Mouse (Mus musculus) kidney, embryonic 14.5 days (tissue): Measurements from ENCODE around the gene Aqr. TPM values are rescaled to one million over a fixed set of nuclear protein-coding genes. Genes with fewer than 3 reads are reported as not detected.
A peak's percentile ranks its signal among the peaks of the same experiment; 100 is the strongest.

Experiments
- ATAC-seq: fragments of 200-750 bp; cut with Nextera tagmentation; 2 replicates; pipeline ENCODE4 v1.8.0; 2017; ENCODE audit warnings: moderate number of reproducible peaks, mild to moderate bottlenecking, moderate TSS enrichment, moderate library complexity; ENCODE audit not compliant: low FRiP score, low TSS enrichment
- H3K27ac ChIP-seq: fragments of 300-500 bp; sonication (generic); 2 replicates; pipeline ENCODE4 v1.5.1; 2014; ENCODE audit warnings: low read depth, mild to moderate bottlenecking, low read length, moderate library complexity, mixed read lengths
- H3K27me3 ChIP-seq: fragments of 300-500 bp; sonication (generic); 2 replicates; pipeline ENCODE4 v1.6.1; 2014; ENCODE audit warnings: mild to moderate bottlenecking, low read length; ENCODE audit not compliant: control insufficient read depth, insufficient read depth
- H3K36me3 ChIP-seq: fragments of 300-500 bp; sonication (generic); 2 replicates; pipeline ENCODE4 v1.6.1; 2014; ENCODE audit warnings: low read length, mixed read lengths; ENCODE audit not compliant: control insufficient read depth, insufficient read depth
- H3K4me1 ChIP-seq: fragments of 300-500 bp; sonication (generic); 2 replicates; pipeline ENCODE4 v1.6.1; 2014; ENCODE audit warnings: low read length, mixed read lengths; ENCODE audit not compliant: control insufficient read depth, insufficient read depth
- H3K4me2 ChIP-seq: fragments of 300-500 bp; sonication (generic); replicated peaks from 2 replicates; pipeline ENCODE4 v1.6.1; 2014; ENCODE audit warnings: low read depth, mild to moderate bottlenecking, low read length
- H3K4me3 ChIP-seq: fragments of 300-500 bp; sonication (generic); 2 replicates; pipeline ENCODE4 v1.5.1; 2014; ENCODE audit warnings: mild to moderate bottlenecking, low read length
- H3K9ac ChIP-seq: fragments of 300-500 bp; sonication (generic); 2 replicates; pipeline ENCODE4 v1.6.1; 2014; ENCODE audit warnings: low read depth, mild to moderate bottlenecking, low read length, moderate library complexity
- H3K9me3 ChIP-seq: fragments of 300-500 bp; sonication (generic); 2 replicates; pipeline ENCODE4 v1.6.1; 2016; ENCODE audit warnings: low read length; ENCODE audit not compliant: control insufficient read depth
- WGBS: fragments of 180-500 bp; shearing (Covaris S2); extraction: QIAGEN DNeasy Blood & Tissue Kit; methylation state at CpG from one replicate; pipeline ENCODE4 v1.1.7; 2014; 5-methylcytosine and 5-hydroxymethylcytosine counted together
- polyA plus RNA-seq: library from polyadenylated mRNA; unstranded; fragments of >200 nt; fragmentation: Nextera tagmentation; extraction: Ambion mirVana; gene quantifications from 2 replicates; pipeline ENCODE4 v1.2.1, GENCODE M21; 2014

The Aqr gene
- polyA plus RNA-seq, 1 experiment from 2014 or later, result 59.5 TPM

GRCm38 (mm10) chr2:114066226-114066625, 120.6 kb downstream of the Aqr start:
- H3K4me2 ChIP-seq, result no peak overlapping the region
- H3K27ac ChIP-seq, result no peak overlapping the region
- WGBS, result 75% methylated on average over 3 of the region's 3 CpGs
- H3K4me1 ChIP-seq, result no peaks in the 10 kb centered on the region
- no peak overlapping the region for H3K4me3 ChIP-seq
- H3K9ac ChIP-seq, result no peak overlapping the region
- H3K9me3 ChIP-seq, result no peaks in the 10 kb centered on the region
- H3K36me3 ChIP-seq, result no peaks in the 10 kb centered on the region
- ATAC-seq, result no peak
- no peaks in the 10 kb centered on the region for H3K27me3 ChIP-seq

DNA sequence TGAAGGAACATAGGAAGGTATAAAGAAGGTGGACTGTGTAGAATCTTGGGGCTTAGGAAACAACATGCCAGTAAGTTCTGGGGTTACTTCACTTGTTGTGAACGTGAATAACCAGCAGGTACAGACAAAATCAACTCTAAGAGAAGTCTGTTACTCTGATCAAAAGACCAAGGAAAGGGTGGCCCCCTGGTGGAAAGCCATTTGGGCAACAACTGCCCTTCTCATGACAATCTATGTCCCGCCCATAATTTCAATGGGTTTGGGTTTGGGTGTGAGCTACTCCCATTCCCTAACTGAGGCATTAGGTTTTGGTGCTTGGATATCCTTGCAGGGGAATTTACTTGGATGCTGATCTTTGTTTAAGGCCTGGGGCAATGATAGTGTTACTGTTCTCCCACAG, 122.8 kb downstream of the Aqr start:
- Histone ChIP-seq H3K27me3 (no peaks in the 10 kb centered on the region), H3K27ac (no peak overlapping the region), H3K4me3 (no peak overlapping the region), H3K9me3 (no peaks in the 10 kb centered on the region), H3K9ac (no peak overlapping the region), H3K4me2 (no peak overlapping the region), H3K36me3 (no peaks in the 10 kb centered on the region), H3K4me1 (no peaks in the 10 kb centered on the region)
- no peak for ATAC-seq
- WGBS, result 69% methylated on average over 2 of the region's 2 CpGs

GRCm38 (mm10) chr2:114060071-114060591, 126.7 kb downstream of the Aqr start:
- Histone ChIP-seq H3K4me1 (no peaks in the 10 kb centered on the region), H3K27ac (no peak overlapping the region), H3K9me3 (no peaks in the 10 kb centered on the region), H3K4me3 (no peak overlapping the region), H3K9ac (no peak overlapping the region), H3K36me3 (no peaks in the 10 kb centered on the region), H3K27me3 (no peaks in the 10 kb centered on the region), H3K4me2 (no peak overlapping the region)
- WGBS, result 51% methylated on average over 6 of the region's 6 CpGs
- ATAC-seq, result no peak

GRCm38 (mm10) chr2:114059608-114060007, 127.2 kb downstream of the Aqr start:
- 57% methylated on average over 1 of the region's 1 CpGs for WGBS
- Histone ChIP-seq H3K9me3 (no peaks in the 10 kb centered on the region), H3K9ac (no peak overlapping the region), H3K36me3 (no peaks in the 10 kb centered on the region), H3K4me2 (no peak overlapping the region), H3K4me1 (no peaks in the 10 kb centered on the region), H3K27ac (no peak overlapping the region), H3K4me3 (no peak overlapping the region), H3K27me3 (no peaks in the 10 kb centered on the region)
- no peak for ATAC-seq

GRCm38 (mm10) chr2:114058226-114058796, 128.5 kb downstream of the Aqr start:
- H3K27ac ChIP-seq, result no peak overlapping the region
- H3K4me2 ChIP-seq, result no peak overlapping the region
- H3K9me3 ChIP-seq, result no peaks in the 10 kb centered on the region
- no peaks in the 10 kb centered on the region for H3K4me1 ChIP-seq
- no peaks in the 10 kb centered on the region for H3K36me3 ChIP-seq
- no peak for ATAC-seq
- 87% methylated on average over 10 of the region's 10 CpGs for WGBS
- H3K27me3 ChIP-seq, result no peaks in the 10 kb centered on the region
- no peak overlapping the region for H3K4me3 ChIP-seq
- H3K9ac ChIP-seq, result no peak overlapping the region

DNA sequence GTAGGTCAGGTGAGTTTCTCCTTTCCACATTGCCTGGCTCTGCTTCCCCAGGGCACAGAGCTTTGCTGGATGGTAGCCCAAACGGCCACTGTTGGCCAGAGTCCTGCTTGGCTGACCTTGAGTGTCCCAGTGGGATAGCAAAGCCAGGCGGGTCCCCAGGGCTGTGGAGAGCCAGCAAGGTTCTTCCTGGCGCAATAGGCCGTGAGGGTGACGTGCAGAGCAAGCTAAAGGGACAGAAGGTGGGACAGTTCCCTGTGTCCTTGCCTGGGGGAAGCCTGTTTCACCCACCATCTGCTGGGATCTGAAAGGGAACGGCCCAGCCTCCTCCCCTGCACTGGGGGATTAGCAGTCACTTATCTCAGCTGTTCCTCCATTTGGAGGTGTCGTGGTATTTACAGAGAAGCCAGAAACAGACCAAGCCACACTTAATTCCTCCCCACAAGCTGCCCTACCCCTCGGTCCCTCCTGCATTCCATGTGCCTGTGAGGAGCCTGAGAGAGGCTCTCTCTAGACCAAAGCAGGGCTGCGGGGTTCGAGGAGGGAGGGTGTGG, 129.4 kb downstream of the Aqr start:
- ATAC-seq, result no peak; the same call in 1 of the 2 replicates
- Histone ChIP-seq H3K9ac (no peak overlapping the region), H3K4me1 (no peaks in the 10 kb centered on the region), H3K4me2 (no peak overlapping the region), H3K9me3 (no peaks in the 10 kb centered on the region), H3K27ac (no peak overlapping the region), H3K27me3 (no peaks in the 10 kb centered on the region), H3K36me3 (no peaks in the 10 kb centered on the region), H3K4me3 (no peak overlapping the region)
- 23% methylated on average over 10 of the region's 10 CpGs for WGBS

DNA sequence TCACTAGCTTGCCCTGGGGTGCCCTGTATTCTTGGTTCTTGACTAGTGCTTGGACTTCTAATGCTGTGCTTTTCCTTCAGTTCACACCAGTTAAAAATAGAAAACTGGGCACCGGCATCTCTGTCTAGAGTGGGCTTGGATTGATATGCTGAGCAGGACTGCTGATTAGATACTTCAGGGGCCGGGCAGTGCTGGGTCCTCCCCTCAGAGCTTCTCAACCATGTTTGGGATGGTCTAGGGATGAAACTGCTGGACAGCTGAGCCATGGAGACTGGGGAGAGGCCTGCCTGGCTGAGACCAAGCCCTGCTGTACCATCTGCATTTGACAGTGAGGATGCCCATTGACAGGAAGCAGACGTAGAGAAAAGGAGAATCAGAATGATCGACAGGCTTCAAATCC, 132.7 kb downstream of the Aqr start:
- WGBS, result 85% methylated on average over 4 of the region's 4 CpGs
- H3K4me2 ChIP-seq, result no peak overlapping the region
- no peaks in the 10 kb centered on the region for H3K4me1 ChIP-seq
- ATAC-seq, result no peak
- H3K36me3 ChIP-seq, result no peaks in the 10 kb centered on the region
- no peak overlapping the region for H3K4me3 ChIP-seq
- no peaks in the 10 kb centered on the region for H3K9me3 ChIP-seq
- no peaks in the 10 kb centered on the region for H3K27me3 ChIP-seq
- no peak overlapping the region for H3K9ac ChIP-seq
- no peak overlapping the region for H3K27ac ChIP-seq

- H3K4me2 ChIP-seq, result peak within 1 kb of the TSS; percentile 28
Observed at GRCm38 (mm10) chr2:114052696-114053598, 133.9 kb downstream of the Aqr start, which contains the start of gene Actc1. Gene Actc1 (minus strand): TSS chr2:114053548.

GRCm38 (mm10) chr2:114051871-114052241, 135.0 kb downstream of the Aqr start:
- ATAC-seq, result no peak

More at GRCm38 (mm10) chr2:114052696-114053598, 133.9 kb downstream of the Aqr start, which contains the start of gene Actc1:
- no peak within 1 kb of the TSS for H3K4me3 ChIP-seq
- peak; percentile 75 for ATAC-seq
- H3K9me3 ChIP-seq, result no peaks in the 10 kb centered on the region
- 11% methylated on average over 14 of the region's 14 CpGs for WGBS
- no peak within 1 kb of the TSS for H3K27ac ChIP-seq
- H3K4me1 ChIP-seq, result no peaks in the 10 kb centered on the region
- H3K36me3 ChIP-seq, result no peaks in the 10 kb centered on the region
- H3K27me3 ChIP-seq, result no peaks in the 10 kb centered on the region
- H3K9ac ChIP-seq, result no peak within 1 kb of the TSS

More at GRCm38 (mm10) chr2:114051871-114052241, 135.0 kb downstream of the Aqr start:
- 91% methylated on average over 14 of the region's 14 CpGs for WGBS
- no peak overlapping the region for H3K27ac ChIP-seq
- H3K9me3 ChIP-seq, result no peaks in the 10 kb centered on the region
- H3K4me1 ChIP-seq, result no peaks in the 10 kb centered on the region
- no peak overlapping the region for H3K4me3 ChIP-seq
- H3K36me3 ChIP-seq, result no peaks in the 10 kb centered on the region
- no peak overlapping the region for H3K4me2 ChIP-seq
- H3K9ac ChIP-seq, result no peak overlapping the region
- no peaks in the 10 kb centered on the region for H3K27me3 ChIP-seq
